Mouse (Mus musculus): ENCODE measurements around the gene Pard3.

- TF ChIP-seq CTCF (IDR thresholded peaks at IDR 0.05; ENCODE audit: borderline replicate concordance, insufficient read depth, low read depth, low read length) (no peak), POLR2A (IDR thresholded peaks at IDR 0.05; ENCODE audit: borderline replicate concordance, insufficient read depth, low read length) (no peak)
Measured at GRCm38 (mm10) chr8:127450954-127451668, 387.4 kb downstream of the Pard3 start.

Measured in cerebellum, adult 2 months (tissue).